In genomic region chr8:114974336-114974950, GRCm38 (mm10) we compare ENCODE assay signal across 22 mouse cellular contexts.
DNase-seq lines count a peak whose midpoint lies in the region; ATAC-seq and TF ChIP-seq lines count a peak whose summit lies in the region.
"Had no signal": no experiment of that assay in that cellular context is flagged by ENCODE, and none has a peak within 500 bp of the region (broad histone marks: within the 10 kb centered on the region; RNA-seq: fewer than 3 reads in every experiment).

No protein-coding gene starts in this region.

- in situ Hi-C loops in Patski (cut with MboI; ENCODE audit: low pct_unique_long_range_greater_than_20kb): loop anchor here (10.0 to 25.0 kb wide), 3 partner anchors 212 to 730 kb away; partner anchors contain the start of gene Maf

- H3K27ac ChIP-seq in heart, embryonic 15.5 days: peak overlapping the region; percentile 83
- no peak overlapping the region for H3K27ac ChIP-seq in forebrain, embryonic 15.5 days (replicated peaks)
- no peak overlapping the region for H3K27ac ChIP-seq in hindbrain, embryonic 16.5 days (ENCODE audit: low read depth, low read length)
- H3K27ac ChIP-seq: embryonic facial prominence, embryonic 15.5 days; hindbrain, embryonic 13.5 days; layer of hippocampus, adult 2 months; limb, embryonic 15.5 days; midbrain, embryonic 12.5 days; neural tube, embryonic 12.5 days had no signal

- peak; percentile 92 for DNase-seq in heart, adult 11 months
- no peak for DNase-seq in heart, postnatal 25 days (ENCODE audit: low spot score)
- DNase-seq in A20 (ENCODE audit: low read depth, low spot score) (peak; percentile 5), Patski (ENCODE audit: low read depth, low spot score) (peak; percentile 19)
- no peak for DNase-seq in kidney, postnatal 10 days
- DNase-seq: adrenal gland, postnatal 14 days; cerebellum, adult 11 months; cerebellum, postnatal 14 days; kidney, postnatal 14 days; layer of hippocampus, postnatal 36 days; right cerebral cortex, adult 18-20 months had no signal

- H3K4me2 ChIP-seq in heart, embryonic 15.5 days: no peak overlapping the region
- no peak overlapping the region for H3K4me2 ChIP-seq in forebrain, embryonic 15.5 days (replicated peaks)
- H3K4me2 ChIP-seq in hindbrain, embryonic 16.5 days (ENCODE audit: low read length): no peak overlapping the region
- H3K4me2 ChIP-seq: embryonic facial prominence, embryonic 15.5 days; hindbrain, embryonic 13.5 days; limb, embryonic 15.5 days; midbrain, embryonic 12.5 days; neural tube, embryonic 12.5 days had no signal

- intact Hi-C loops in heart, postnatal 25 days (cut with DNase I): loop anchor here (5.0 kb wide), 1 partner anchor 517 kb away; no protein-coding TSS in a partner anchor

- H3K4me3 ChIP-seq in heart, embryonic 15.5 days: no peak overlapping the region
- H3K4me3 ChIP-seq in forebrain, embryonic 15.5 days: no peak overlapping the region
- no peak overlapping the region for H3K4me3 ChIP-seq in hindbrain, embryonic 16.5 days (ENCODE audit: low read length)
- H3K4me3 ChIP-seq: embryonic facial prominence, embryonic 15.5 days; hindbrain, embryonic 13.5 days; layer of hippocampus, adult 2 months; limb, embryonic 15.5 days; midbrain, embryonic 12.5 days; neural tube, embryonic 12.5 days had no signal

- no peaks in the 10 kb centered on the region for H3K36me3 ChIP-seq in heart, embryonic 15.5 days
- no peaks in the 10 kb centered on the region for H3K36me3 ChIP-seq in forebrain, embryonic 15.5 days
- no peaks in the 10 kb centered on the region for H3K36me3 ChIP-seq in hindbrain, embryonic 16.5 days (ENCODE audit: control insufficient read depth, insufficient read depth, low read length)
- H3K36me3 ChIP-seq: embryonic facial prominence, embryonic 15.5 days; hindbrain, embryonic 13.5 days; limb, embryonic 15.5 days; midbrain, embryonic 12.5 days; neural tube, embryonic 12.5 days had no signal

- peaks cover 58% of the 10 kb centered on the region for H3K4me1 ChIP-seq in heart, embryonic 15.5 days (replicated peaks)
- peaks cover 11% of the 10 kb centered on the region for H3K4me1 ChIP-seq in forebrain, embryonic 15.5 days
- no peaks in the 10 kb centered on the region for H3K4me1 ChIP-seq in hindbrain, embryonic 16.5 days (ENCODE audit: control insufficient read depth, insufficient read depth, low read depth, low read length)

- CTCF ChIA-PET in Patski (lab: Charles Lee): interaction anchor here (1.5 kb wide), 1 partner anchor 15 kb away, joined by 3 read pairs; no protein-coding TSS in a partner anchor

- H3K9ac ChIP-seq in heart, embryonic 15.5 days: no peak overlapping the region
- H3K9ac ChIP-seq in forebrain, embryonic 15.5 days (replicated peaks): no peak overlapping the region
- no peak overlapping the region for H3K9ac ChIP-seq in hindbrain, embryonic 16.5 days (ENCODE audit: low read depth, low read length)
- H3K9ac ChIP-seq: embryonic facial prominence, embryonic 15.5 days; hindbrain, embryonic 13.5 days; limb, embryonic 15.5 days; midbrain, embryonic 12.5 days; neural tube, embryonic 12.5 days had no signal

- no peaks in the 10 kb centered on the region for H3K27me3 ChIP-seq in Patski
- no peaks in the 10 kb centered on the region for H3K27me3 ChIP-seq in heart, embryonic 15.5 days
- H3K27me3 ChIP-seq in forebrain, embryonic 15.5 days: no peaks in the 10 kb centered on the region
- no peaks in the 10 kb centered on the region for H3K27me3 ChIP-seq in hindbrain, embryonic 16.5 days (replicated peaks; ENCODE audit: control insufficient read depth, insufficient read depth, low read length)
- H3K27me3 ChIP-seq: neural tube, embryonic 12.5 days had no signal

- 21% methylated on average over 5 of the region's 5 CpGs for WGBS in heart, embryonic 15.5 days
- 79% methylated on average over 5 of the region's 5 CpGs for WGBS in forebrain, embryonic 15.5 days
- WGBS in hindbrain, embryonic 16.5 days: 73% methylated on average over 5 of the region's 5 CpGs

- no peaks in the 10 kb centered on the region for H3K9me3 ChIP-seq in heart, embryonic 15.5 days (replicated peaks)
- H3K9me3 ChIP-seq in forebrain, embryonic 15.5 days: no peaks in the 10 kb centered on the region
- H3K9me3 ChIP-seq in hindbrain, embryonic 16.5 days (ENCODE audit: control insufficient read depth, low read length): no peaks in the 10 kb centered on the region
- H3K9me3 ChIP-seq: embryonic facial prominence, embryonic 15.5 days; hindbrain, embryonic 13.5 days; limb, embryonic 15.5 days; midbrain, embryonic 12.5 days; neural tube, embryonic 12.5 days had no signal

- ATAC-seq in Patski: peak; percentile 13
- no peak; the same call in 1 of the 2 replicates for ATAC-seq in heart, embryonic 15.5 days (replicated peaks; ENCODE audit: insufficient number of reproducible peaks, insufficient read depth, low FRiP score, low read depth)
- no peak for ATAC-seq in forebrain, embryonic 15.5 days (replicated peaks)
- ATAC-seq in hindbrain, embryonic 16.5 days: no peak
- ATAC-seq: intestine, embryonic 16.5 days; lung, postnatal 0 days had no signal

- POLR2A ChIA-PET in Patski (lab: Charles Lee): no interaction called here

- TF ChIP-seq CTCF in Patski (IDR thresholded peaks at IDR 0.05): no peak

Comparison
In these comparisons a context has a peak if more than half of its experiments do, and no peak if none do; other contexts are left out.
1. DNase-seq: peak in heart, adult 11 months (single experiment), A20 (single experiment) and Patski (single experiment); none in heart, postnatal 25 days (single experiment) and kidney, postnatal 10 days (single experiment).